Mouse (Mus musculus) liver, embryonic 18 days (tissue): Measurements from ENCODE around the gene Htr2a. TPM values are rescaled to one million over a fixed set of nuclear protein-coding genes. Genes with fewer than 3 reads are reported as not detected.

Experiments
- polyA plus RNA-seq: library from polyadenylated mRNA; depleted of rRNA; stranded (reverse); fragments of >200 nt; gene quantifications from 2 replicates; pipeline ENCODE4 v1.2.3, GENCODE M21; 2012; rRNA removed

Htr2a gene
- polyA plus RNA-seq = 0.22 and 0.23 TPM in 2 replicates

DNA sequence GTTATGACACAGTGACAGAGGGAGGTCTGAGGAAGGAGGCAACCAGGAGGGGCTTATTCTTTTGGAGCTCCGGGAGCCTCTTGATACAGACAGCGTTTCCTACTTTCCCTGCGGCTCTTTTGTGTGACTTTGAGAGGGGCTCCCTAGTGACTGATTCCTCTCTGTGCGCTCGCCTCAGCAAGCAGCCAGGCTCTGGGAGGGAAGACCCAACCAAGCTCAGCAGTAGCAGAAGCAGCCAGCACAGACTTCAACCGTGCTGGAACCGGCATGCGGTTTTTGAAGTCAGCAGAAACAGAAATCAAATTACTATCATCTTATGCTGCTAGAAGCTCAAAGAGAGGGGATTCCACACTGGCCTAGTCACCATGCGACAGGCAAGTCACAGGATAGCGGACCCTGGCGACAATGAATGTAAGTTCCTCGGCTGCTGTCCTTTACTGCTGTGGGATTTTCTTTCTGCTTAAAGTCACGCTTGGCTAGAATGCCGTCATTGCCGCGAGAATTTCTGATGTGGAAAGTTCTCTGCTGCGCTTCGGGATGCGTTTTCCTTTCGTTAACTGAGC, at the start of gene Htr2a:
Gene Htr2a, plus strand, starts transcription at position 22 of the 563 bp plus-strand sequence.

DNA sequence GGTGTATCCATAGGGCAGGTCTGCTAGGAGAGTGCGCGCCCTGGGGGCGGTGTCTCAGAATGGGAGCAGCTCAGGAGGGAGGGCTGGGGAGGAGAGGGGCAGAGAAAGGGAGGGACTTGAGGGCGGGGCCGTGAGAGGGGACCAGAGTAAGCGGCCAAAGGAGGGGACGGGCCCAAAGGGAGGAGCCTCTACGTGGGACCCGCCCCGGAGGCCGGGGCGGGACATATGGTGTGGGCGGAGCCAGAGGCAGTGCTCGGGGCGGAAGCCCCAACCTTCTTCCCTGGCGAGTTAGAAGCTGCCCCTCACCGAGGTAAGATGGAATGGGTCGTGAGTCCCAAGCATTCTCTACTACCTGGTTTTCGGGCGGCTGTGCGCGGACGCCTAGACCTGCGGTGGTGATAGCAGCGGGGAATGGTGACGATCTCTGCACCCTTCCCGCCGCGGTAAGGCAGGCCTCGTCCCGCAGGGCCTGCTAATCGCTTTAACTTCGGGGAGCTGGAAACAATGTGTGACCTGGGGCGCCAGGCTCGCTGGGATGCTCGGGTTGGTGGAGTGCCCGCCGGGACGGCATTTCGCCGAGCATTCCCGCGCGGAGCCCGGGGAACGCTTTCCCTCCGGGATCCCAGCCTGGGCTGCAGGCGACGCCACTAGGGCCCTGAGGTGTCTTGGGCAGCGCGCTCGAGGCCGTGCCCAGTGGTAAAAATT, 91.6 kb downstream of the Htr2a start, which contains the start of gene Esd:
Gene Esd, plus strand, starts transcription at position 219 of the 705 bp plus-strand sequence.

Other genes starting within 250 kb of the Htr2a start
- gene Esd, start 91.5 kb downstream of the Htr2a start, polyA plus RNA-seq = 139 and 148 TPM in 2 replicates